Mouse (Mus musculus): ENCODE results near the gene Slc35f1.

Gene Slc35f1

GRCm38 (mm10) chr10:53100881-53101280, 410.5 kb downstream of the Slc35f1 start:
- in situ Hi-C loops (cut with MseI, MboI): loop anchor here (25.0 kb wide), 2 partner anchors 411 to 436 kb away; no protein-coding TSS in a partner anchor

GRCm38 (mm10) chr10:53101412-53101811, 411.1 kb downstream of the Slc35f1 start:
- in situ Hi-C loops (cut with MseI, MboI): loop anchor here (25.0 kb wide), 2 partner anchors 411 to 436 kb away; no protein-coding TSS in a partner anchor

GRCm38 (mm10) chr10:53102423-53102822, 412.1 kb downstream of the Slc35f1 start:
- in situ Hi-C loops (cut with MseI, MboI): loop anchor here (25.0 kb wide), 2 partner anchors 410 to 435 kb away; no protein-coding TSS in a partner anchor

GRCm38 (mm10) chr10:53115028-53115427, 424.7 kb downstream of the Slc35f1 start:
- in situ Hi-C loops (cut with MseI, MboI): loop anchor here (10.0 to 25.0 kb wide), 3 partner anchors 230 to 422 kb away; no protein-coding TSS in a partner anchor

- in situ Hi-C loops (cut with MseI, MboI): loop anchor here (10.0 to 25.0 kb wide), 3 partner anchors 229 to 421 kb away; no protein-coding TSS in a partner anchor
Observed at GRCm38 (mm10) chr10:53115673-53116398, 425.5 kb downstream of the Slc35f1 start.

GRCm38 (mm10) chr10:53120608-53121007, 430.3 kb downstream of the Slc35f1 start:
- in situ Hi-C loops (cut with MseI, MboI): loop anchor here (25.0 kb wide), 2 partner anchors 392 to 417 kb away; no protein-coding TSS in a partner anchor

- in situ Hi-C loops (cut with MseI, MboI): loop anchor here (25.0 kb wide), 2 partner anchors 388 to 413 kb away; no protein-coding TSS in a partner anchor
Observed at GRCm38 (mm10) chr10:53124365-53124764, 434.0 kb downstream of the Slc35f1 start.

- in situ Hi-C loops (cut with MseI, MboI): no loop called here
Observed at GRCm38 (mm10) chr10:53132707-53133106, 442.4 kb downstream of the Slc35f1 start.

GRCm38 (mm10) chr10:53150321-53150720, 460.0 kb downstream of the Slc35f1 start:
- in situ Hi-C loops (cut with MseI, MboI): no loop called here

- in situ Hi-C loops (cut with MseI, MboI): no loop called here
Observed at GRCm38 (mm10) chr10:53150916-53151315, 460.6 kb downstream of the Slc35f1 start.

GRCm38 (mm10) chr10:53156374-53156773, 466.0 kb downstream of the Slc35f1 start:
- in situ Hi-C loops (cut with MseI, MboI): no loop called here

- in situ Hi-C loops (cut with MseI, MboI): no loop called here
Observed at GRCm38 (mm10) chr10:53157740-53158139, 467.4 kb downstream of the Slc35f1 start.

All from mouse trophoblast stem cell (cell line).